Mouse (Mus musculus) CH12.LX (cell line): Measurements from ENCODE around the gene Gbx1.

Experiments used
- CTCF ChIP-seq, 2 experiments: IDR thresholded peaks in 1 of 2; conservative IDR thresholded peaks in 1 of 2; 2 replicates each; pipeline ENCODE4 v1.5.1; 2011 to 2012; ENCODE audit warnings: low read depth in 2 of 2, low read length in 2 of 2, improper control_type of control experiment in 1 of 2, inconsistent platforms in 1 of 2, mild to moderate bottlenecking in 1 of 2, moderate library complexity in 1 of 2
- EP300 ChIP-seq: IDR thresholded peaks from 2 replicates; pipeline ENCODE4 v1.6.1; 2011; ENCODE audit warnings: low read length, improper control_type of control experiment
- ETS1 ChIP-seq: conservative IDR thresholded peaks from 2 replicates; pipeline ENCODE4 v1.6.1; 2012; ENCODE audit warnings: low read depth, mild to moderate bottlenecking, inconsistent platforms, low read length, improper control_type of control experiment, moderate library complexity
- POLR2A ChIP-seq: IDR thresholded peaks from 2 replicates; pipeline ENCODE4 v1.6.1; 2011; ENCODE audit warnings: low read depth, mild to moderate bottlenecking, improper control_type of control experiment, low read length

GRCm38 (mm10) chr5:24553621-24554244, 26.7 kb upstream of the Gbx1 start:
- TF ChIP-seq EP300 (no peak), CTCF (conservative IDR thresholded peaks at IDR 0.05 in 1 of 2, IDR thresholded peaks at IDR 0.05 in 1 of 2; ENCODE audit: low read depth in 2 of 2, low read length in 2 of 2) (no peak), ETS1 (no peak), POLR2A (no peak)
